Mouse (Mus musculus): Measurements from ENCODE around the gene Cyp4a14. TPM values are rescaled to one million over a fixed set of nuclear protein-coding genes. Genes with fewer than 3 reads are reported as not detected.
"Not testable (repeated sequence)": the region's sequence is repeated elsewhere in the genome, so short reads cannot be mapped to it uniquely, and the experiment has no call there.

The Cyp4a14 gene
- polyA plus RNA-seq (2014; fragmentation: Nextera tagmentation; extraction: Ambion mirVana): not detected in 2 replicates

DNA sequence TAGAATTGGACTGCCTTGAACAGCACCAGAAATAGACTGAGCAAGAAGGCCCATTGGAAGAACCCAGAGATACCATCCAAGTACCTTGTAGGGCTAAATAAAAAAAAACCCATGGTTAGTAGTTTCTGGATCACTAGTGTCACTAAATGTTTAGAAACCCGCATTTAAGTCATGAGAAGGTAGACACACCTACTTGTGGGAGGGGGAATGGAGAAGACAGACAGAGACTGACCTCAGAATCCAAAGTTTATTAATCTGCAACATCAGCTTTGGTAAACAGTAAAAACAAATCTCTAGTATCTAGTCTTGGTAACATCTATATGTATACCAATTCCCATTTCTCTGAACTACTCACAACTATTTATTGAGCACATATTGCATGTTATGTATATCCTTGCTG, at the start of gene Cyp4a14:
Gene Cyp4a14, minus strand, starts transcription at position 142 of the 400 bp plus-strand sequence.
- Histone ChIP-seq H3K9ac (ENCODE audit: low read length) (no peak within 1 kb of the TSS), H3K9me3 (ENCODE audit: control insufficient read depth, low read length) (no peaks in the 10 kb centered on the region), H3K27ac (replicated peaks in 1 of 2; ENCODE audit: control insufficient read depth in 1 of 2, insufficient read depth in 1 of 2, low read depth in 2 of 2, low read length in 2 of 2) (no peak within 1 kb of the TSS), H3K4me2 (ENCODE audit: low read length) (no peak within 1 kb of the TSS), H3K4me1 (ENCODE audit: control insufficient read depth in 2 of 2, insufficient read depth in 2 of 2, low read length in 2 of 2) (no peaks in the 10 kb centered on the region), H3K36me3 (ENCODE audit: control insufficient read depth, insufficient read depth, low read length) (no peaks in the 10 kb centered on the region), H3K27me3 (ENCODE audit: control insufficient read depth, insufficient read depth, low read length) (no peaks in the 10 kb centered on the region), H3K4me3 (ENCODE audit: control insufficient read depth in 1 of 2, insufficient read depth in 1 of 2, low read depth in 1 of 2, low read length in 2 of 2) (no peak within 1 kb of the TSS)
- 85% methylated on average over 1 of the region's 1 CpGs for WGBS
- ATAC-seq (ENCODE audit: insufficient number of reproducible peaks, insufficient read depth, low FRiP score, low read depth): no peak

DNA sequence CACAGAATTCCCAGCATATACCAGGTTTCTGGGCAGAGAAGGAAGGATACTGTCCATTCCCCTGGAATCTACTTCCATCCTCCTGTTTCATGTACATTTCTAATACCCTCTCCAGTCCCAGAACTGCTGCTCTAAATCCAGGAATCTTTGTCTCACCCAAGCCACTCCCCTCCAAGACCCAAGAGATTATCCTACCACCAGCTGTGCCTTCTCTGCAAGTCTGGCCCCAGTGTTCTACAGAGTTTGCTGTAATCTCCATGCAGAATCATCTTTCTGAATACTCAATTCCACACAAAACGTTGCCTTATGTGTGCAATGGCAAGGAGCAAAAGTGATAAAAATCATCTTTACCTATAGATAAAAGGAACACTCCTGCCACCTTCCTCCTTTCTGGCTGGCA, 49.2 kb upstream of the Cyp4a14 start:
- no peak overlapping the region for H3K27ac ChIP-seq (replicated peaks in 1 of 2; ENCODE audit: control insufficient read depth in 1 of 2, insufficient read depth in 1 of 2, low read depth in 2 of 2, low read length in 2 of 2)
- H3K4me2 ChIP-seq (ENCODE audit: low read length): no peak overlapping the region
- ATAC-seq (ENCODE audit: insufficient number of reproducible peaks, insufficient read depth, low FRiP score, low read depth): no peak
- H3K4me1 ChIP-seq (ENCODE audit: control insufficient read depth in 2 of 2, insufficient read depth in 2 of 2, low read length in 2 of 2): no peaks in the 10 kb centered on the region
- H3K9ac ChIP-seq (ENCODE audit: low read length): no peak overlapping the region
- H3K36me3 ChIP-seq (ENCODE audit: control insufficient read depth, insufficient read depth, low read length): no peaks in the 10 kb centered on the region
- WGBS: 37% methylated on average over 1 of the region's 1 CpGs
- H3K27me3 ChIP-seq (ENCODE audit: control insufficient read depth, insufficient read depth, low read length): no peaks in the 10 kb centered on the region
- no peak overlapping the region for H3K4me3 ChIP-seq (ENCODE audit: control insufficient read depth in 1 of 2, insufficient read depth in 1 of 2, low read depth in 1 of 2, low read length in 2 of 2)
- H3K9me3 ChIP-seq (ENCODE audit: control insufficient read depth, low read length): no peaks in the 10 kb centered on the region

DNA sequence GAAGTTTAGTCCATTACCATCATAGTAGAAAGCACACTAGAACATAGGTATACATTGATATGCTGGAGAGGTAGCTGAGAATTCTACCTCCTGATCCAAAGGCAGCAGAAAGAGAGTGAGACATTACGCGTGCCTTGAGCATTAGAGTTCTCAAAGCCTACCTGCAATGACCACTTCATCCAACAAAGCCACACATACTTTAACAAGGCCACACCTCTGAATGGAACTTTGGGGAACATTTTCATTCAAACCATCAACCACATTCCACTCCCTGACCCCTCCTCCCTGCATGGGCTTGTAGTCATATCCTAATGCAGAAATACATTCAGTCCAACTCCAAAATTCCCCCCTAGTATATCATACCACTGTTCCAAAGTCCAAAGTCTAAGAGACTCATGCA, 25.8 kb upstream of the Cyp4a14 start:
- WGBS: 91% methylated on average over 2 of the region's 2 CpGs
- Histone ChIP-seq H3K36me3 (ENCODE audit: control insufficient read depth, insufficient read depth, low read length) (no peaks in the 10 kb centered on the region), H3K4me2 (ENCODE audit: low read length) (no peak overlapping the region), H3K27ac (replicated peaks in 1 of 2; ENCODE audit: control insufficient read depth in 1 of 2, insufficient read depth in 1 of 2, low read depth in 2 of 2, low read length in 2 of 2) (no peak overlapping the region), H3K4me3 (ENCODE audit: control insufficient read depth in 1 of 2, insufficient read depth in 1 of 2, low read depth in 1 of 2, low read length in 2 of 2) (no peak overlapping the region), H3K4me1 (ENCODE audit: control insufficient read depth in 2 of 2, insufficient read depth in 2 of 2, low read length in 2 of 2) (no peaks in the 10 kb centered on the region), H3K9me3 (ENCODE audit: control insufficient read depth, low read length) (no peaks in the 10 kb centered on the region), H3K27me3 (ENCODE audit: control insufficient read depth, insufficient read depth, low read length) (no peaks in the 10 kb centered on the region), H3K9ac (ENCODE audit: low read length) (no peak overlapping the region)
- no peak for ATAC-seq (ENCODE audit: insufficient number of reproducible peaks, insufficient read depth, low FRiP score, low read depth)

DNA sequence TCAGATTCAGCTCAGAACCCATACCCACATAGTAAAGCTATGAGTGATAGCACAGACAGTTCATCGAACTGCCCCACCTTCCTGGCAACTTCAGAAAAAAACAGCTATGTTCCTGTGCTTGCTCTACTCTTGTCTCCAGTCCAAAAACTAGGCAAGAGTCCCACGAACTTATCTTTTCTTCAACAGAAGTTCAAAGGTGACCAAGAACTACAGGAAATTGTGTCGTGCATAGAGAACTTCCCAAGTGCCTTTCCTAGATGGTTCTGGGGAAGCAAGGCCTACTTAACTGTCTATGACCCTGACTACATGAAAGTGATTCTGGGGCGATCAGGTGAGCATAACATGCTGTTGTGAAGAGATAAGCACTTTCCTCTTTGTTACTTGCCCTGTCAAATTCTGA, 23.5 kb upstream of the Cyp4a14 start:
- no peaks in the 10 kb centered on the region for H3K36me3 ChIP-seq (ENCODE audit: control insufficient read depth, insufficient read depth, low read length)
- H3K4me2 ChIP-seq (ENCODE audit: low read length): no peak overlapping the region
- H3K9ac ChIP-seq (ENCODE audit: low read length): no peak overlapping the region
- no peak overlapping the region for H3K27ac ChIP-seq (replicated peaks in 1 of 2; ENCODE audit: control insufficient read depth in 1 of 2, insufficient read depth in 1 of 2, low read depth in 2 of 2, low read length in 2 of 2)
- ATAC-seq (ENCODE audit: insufficient number of reproducible peaks, insufficient read depth, low FRiP score, low read depth): no peak
- H3K4me1 ChIP-seq (ENCODE audit: control insufficient read depth in 2 of 2, insufficient read depth in 2 of 2, low read length in 2 of 2): no peaks in the 10 kb centered on the region
- H3K27me3 ChIP-seq (ENCODE audit: control insufficient read depth, insufficient read depth, low read length): no peaks in the 10 kb centered on the region
- no peak overlapping the region for H3K4me3 ChIP-seq (ENCODE audit: control insufficient read depth in 1 of 2, insufficient read depth in 1 of 2, low read depth in 1 of 2, low read length in 2 of 2)
- H3K9me3 ChIP-seq (ENCODE audit: control insufficient read depth, low read length): no peaks in the 10 kb centered on the region
- WGBS: 43% methylated on average over 4 of the region's 4 CpGs

DNA sequence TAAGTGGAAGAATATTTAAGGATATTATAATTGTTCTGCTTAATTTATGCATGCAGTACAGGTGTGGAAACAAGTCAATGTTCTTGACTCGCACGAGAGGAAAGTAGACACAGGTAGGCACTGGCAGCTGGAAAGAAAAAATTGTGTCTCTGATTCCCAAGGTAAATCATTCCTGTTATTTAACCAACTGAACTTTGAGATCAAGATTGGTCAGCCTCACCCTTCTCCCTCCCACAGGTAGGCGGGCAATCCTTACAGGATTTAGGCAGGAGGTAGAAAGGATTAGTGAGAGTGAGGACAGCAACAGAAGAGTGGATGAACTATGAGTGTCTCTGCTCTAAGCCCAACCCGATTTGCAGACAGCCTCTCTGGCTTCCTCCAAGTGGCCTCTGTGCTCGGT, 22.1 kb upstream of the Cyp4a14 start, which contains the start of gene Cyp4a10:
Gene Cyp4a10, plus strand, starts transcription at position 265 of the 400 bp plus-strand sequence.
- H3K27ac ChIP-seq (replicated peaks in 1 of 2; ENCODE audit: control insufficient read depth in 1 of 2, insufficient read depth in 1 of 2, low read depth in 2 of 2, low read length in 2 of 2); H3K4me2 ChIP-seq (ENCODE audit: low read length); H3K4me3 ChIP-seq (ENCODE audit: control insufficient read depth in 1 of 2, insufficient read depth in 1 of 2, low read depth in 1 of 2, low read length in 2 of 2); ATAC-seq (ENCODE audit: insufficient number of reproducible peaks, insufficient read depth, low FRiP score, low read depth); H3K36me3 ChIP-seq (ENCODE audit: control insufficient read depth, insufficient read depth, low read length); H3K27me3 ChIP-seq (ENCODE audit: control insufficient read depth, insufficient read depth, low read length); H3K9me3 ChIP-seq (ENCODE audit: control insufficient read depth, low read length); H3K9ac ChIP-seq (ENCODE audit: low read length); H3K4me1 ChIP-seq (ENCODE audit: control insufficient read depth in 2 of 2, insufficient read depth in 2 of 2, low read length in 2 of 2): not testable (repeated sequence)
- 66% methylated on average over 5 of the region's 5 CpGs for WGBS

DNA sequence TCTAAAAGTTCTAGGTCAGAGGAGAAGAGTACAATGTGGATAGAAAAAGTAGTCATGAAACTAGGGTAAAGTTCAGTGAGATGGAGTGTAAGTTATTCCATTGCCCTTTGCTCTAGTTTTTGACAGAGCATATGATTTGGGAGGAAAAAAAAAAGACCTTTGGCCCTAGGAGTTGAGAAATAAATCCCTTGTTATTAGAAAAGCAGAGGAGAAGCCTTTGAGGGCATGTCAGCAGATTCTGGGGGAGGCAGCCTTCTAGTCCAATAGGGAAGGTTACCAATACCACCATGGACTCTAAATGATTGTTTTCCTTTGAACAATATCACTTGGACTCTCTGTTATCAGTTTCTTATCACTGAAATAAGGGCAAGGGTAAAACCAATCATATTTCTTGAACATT, 18.0 kb upstream of the Cyp4a14 start:
- H3K4me1 ChIP-seq (ENCODE audit: control insufficient read depth in 2 of 2, insufficient read depth in 2 of 2, low read length in 2 of 2); H3K36me3 ChIP-seq (ENCODE audit: control insufficient read depth, insufficient read depth, low read length); H3K9me3 ChIP-seq (ENCODE audit: control insufficient read depth, low read length); H3K4me2 ChIP-seq (ENCODE audit: low read length); H3K27me3 ChIP-seq (ENCODE audit: control insufficient read depth, insufficient read depth, low read length); H3K4me3 ChIP-seq (ENCODE audit: control insufficient read depth in 1 of 2, insufficient read depth in 1 of 2, low read depth in 1 of 2, low read length in 2 of 2); ATAC-seq (ENCODE audit: insufficient number of reproducible peaks, insufficient read depth, low FRiP score, low read depth); H3K27ac ChIP-seq (replicated peaks in 1 of 2; ENCODE audit: control insufficient read depth in 1 of 2, insufficient read depth in 1 of 2, low read depth in 2 of 2, low read length in 2 of 2); H3K9ac ChIP-seq (ENCODE audit: low read length): not testable (repeated sequence)

DNA sequence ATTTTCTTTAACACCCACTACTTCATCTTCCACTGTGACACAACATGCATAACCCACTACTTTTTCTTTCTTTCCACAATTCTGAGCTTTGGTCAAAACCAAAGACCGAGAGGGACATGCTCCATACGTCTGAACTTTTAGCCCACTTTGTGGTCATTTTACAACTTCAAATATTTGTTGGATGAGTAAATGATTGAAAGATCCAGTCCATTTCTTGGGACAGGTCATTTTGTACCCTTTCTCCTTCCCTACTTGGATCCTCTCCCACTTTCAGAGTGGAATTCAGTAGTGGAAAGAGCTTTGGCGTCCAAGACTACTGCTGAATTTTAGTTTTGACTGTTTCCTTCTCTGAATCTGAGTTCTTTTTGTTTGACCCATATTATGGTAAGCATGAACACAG, 1.5 kb upstream of the Cyp4a14 start:
- Histone ChIP-seq H3K4me3 (ENCODE audit: control insufficient read depth in 1 of 2, insufficient read depth in 1 of 2, low read depth in 1 of 2, low read length in 2 of 2) (no peak overlapping the region), H3K9me3 (ENCODE audit: control insufficient read depth, low read length) (no peaks in the 10 kb centered on the region), H3K27me3 (ENCODE audit: control insufficient read depth, insufficient read depth, low read length) (no peaks in the 10 kb centered on the region), H3K4me2 (ENCODE audit: low read length) (no peak overlapping the region), H3K27ac (replicated peaks in 1 of 2; ENCODE audit: control insufficient read depth in 1 of 2, insufficient read depth in 1 of 2, low read depth in 2 of 2, low read length in 2 of 2) (no peak overlapping the region), H3K9ac (ENCODE audit: low read length) (no peak overlapping the region), H3K4me1 (ENCODE audit: control insufficient read depth in 2 of 2, insufficient read depth in 2 of 2, low read length in 2 of 2) (no peaks in the 10 kb centered on the region), H3K36me3 (ENCODE audit: control insufficient read depth, insufficient read depth, low read length) (no peaks in the 10 kb centered on the region)
- WGBS: 73% methylated on average over 3 of the region's 3 CpGs
- no peak for ATAC-seq (ENCODE audit: insufficient number of reproducible peaks, insufficient read depth, low FRiP score, low read depth)

DNA sequence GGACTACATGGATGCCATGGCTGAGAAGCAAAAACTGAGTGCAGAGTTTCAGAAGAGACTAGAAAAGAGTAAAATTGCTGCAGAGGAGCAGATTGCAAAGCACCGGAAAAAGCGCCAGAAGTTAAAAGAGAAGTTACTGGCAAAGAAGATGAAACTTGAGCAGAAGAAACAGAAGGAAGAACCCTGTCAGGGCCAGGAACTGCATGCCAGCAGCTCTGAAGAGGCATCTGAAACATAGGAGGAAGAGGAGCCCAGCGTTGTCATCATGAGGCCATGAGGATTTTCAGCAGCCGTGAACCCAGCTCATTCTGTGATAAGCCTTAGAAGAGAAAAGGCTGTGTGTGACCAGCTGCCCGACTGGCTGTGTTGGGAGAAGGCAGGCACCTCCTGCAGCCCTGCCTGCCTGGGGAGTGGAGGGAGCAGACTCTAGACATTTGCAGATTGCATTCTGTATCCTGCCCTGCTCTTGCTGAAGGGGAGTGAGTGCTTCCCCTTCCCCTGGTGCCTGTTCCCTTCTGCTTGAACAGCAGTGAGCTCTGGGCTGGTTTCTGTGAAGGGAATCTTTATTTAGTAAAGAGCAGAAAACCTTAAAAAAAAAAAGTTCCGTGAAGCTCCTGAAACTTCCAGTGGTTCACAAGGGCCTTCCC, 14.8 kb downstream of the Cyp4a14 start:
- H3K27ac ChIP-seq (replicated peaks in 1 of 2; ENCODE audit: control insufficient read depth in 1 of 2, insufficient read depth in 1 of 2, low read depth in 2 of 2, low read length in 2 of 2): no peak overlapping the region
- no peak overlapping the region for H3K9ac ChIP-seq (ENCODE audit: low read length)
- no peak overlapping the region for H3K4me2 ChIP-seq (ENCODE audit: low read length)
- no peak overlapping the region for H3K4me3 ChIP-seq (ENCODE audit: control insufficient read depth in 1 of 2, insufficient read depth in 1 of 2, low read depth in 1 of 2, low read length in 2 of 2)
- no peaks in the 10 kb centered on the region for H3K9me3 ChIP-seq (ENCODE audit: control insufficient read depth, low read length)
- H3K4me1 ChIP-seq (ENCODE audit: control insufficient read depth in 2 of 2, insufficient read depth in 2 of 2, low read length in 2 of 2): no peaks in the 10 kb centered on the region
- H3K36me3 ChIP-seq (ENCODE audit: control insufficient read depth, insufficient read depth, low read length): no peaks in the 10 kb centered on the region
- ATAC-seq (ENCODE audit: insufficient number of reproducible peaks, insufficient read depth, low FRiP score, low read depth): no peak
- 48% methylated on average over 6 of the region's 6 CpGs for WGBS
- H3K27me3 ChIP-seq (ENCODE audit: control insufficient read depth, insufficient read depth, low read length): no peaks in the 10 kb centered on the region

All from heart, embryonic 14.5 days (tissue).